Mouse (Mus musculus) frontal cortex, postnatal 36 days (tissue): ENCODE data around the gene Prl3b1.

Experiments
- DNase-seq, 2 experiments: peaks; one replicate each; pipeline ENCODE4 v3.0.0; 2022; ENCODE audit warnings: low spot score in 2 of 2

Prl3b1 gene

DNA sequence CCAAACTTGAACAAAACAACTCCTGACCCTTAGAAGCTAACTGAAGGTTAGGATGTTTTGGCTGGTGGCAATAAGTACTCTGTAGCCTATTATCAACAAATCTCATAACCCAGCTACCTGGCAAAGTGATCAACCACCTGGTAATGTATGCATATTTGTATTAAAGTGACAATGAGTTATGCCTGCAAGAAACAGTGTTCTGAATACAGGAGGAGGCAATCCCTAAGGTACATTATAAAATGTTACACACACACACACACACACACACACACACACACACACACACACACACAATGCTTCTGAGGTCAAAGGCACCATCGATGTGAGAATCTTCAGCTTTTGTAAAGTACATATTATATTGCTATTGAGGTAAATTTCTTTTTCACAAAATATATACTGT lies at the start of gene Prl3b1:
Gene Prl3b1, plus strand, starts transcription at position 301 of the 400 bp plus-strand sequence.
- no peak for DNase-seq

DNA sequence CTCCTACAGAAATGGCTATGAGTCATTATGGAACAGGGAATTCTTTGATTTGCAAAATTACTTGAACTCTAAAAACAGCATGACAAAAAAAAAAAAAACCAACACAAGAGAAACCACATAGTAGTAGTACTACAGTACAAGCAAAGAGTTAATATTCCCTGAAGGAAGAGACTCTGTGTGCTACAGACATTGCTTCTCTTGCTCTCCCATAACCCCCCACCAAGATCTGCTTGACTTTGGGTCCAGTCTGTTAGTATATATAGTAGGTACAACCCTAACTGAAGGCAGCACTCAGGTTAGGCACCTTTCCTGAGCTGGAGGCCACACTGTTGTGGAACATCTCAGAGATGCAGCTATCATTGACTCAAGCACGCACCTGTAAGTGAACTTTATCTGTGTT lies 45.3 kb upstream of the Prl3b1 start, which contains the start of gene Prl3c1:
Gene Prl3c1, plus strand, starts transcription at position 301 of the 400 bp plus-strand sequence.
- DNase-seq = no peak

DNA sequence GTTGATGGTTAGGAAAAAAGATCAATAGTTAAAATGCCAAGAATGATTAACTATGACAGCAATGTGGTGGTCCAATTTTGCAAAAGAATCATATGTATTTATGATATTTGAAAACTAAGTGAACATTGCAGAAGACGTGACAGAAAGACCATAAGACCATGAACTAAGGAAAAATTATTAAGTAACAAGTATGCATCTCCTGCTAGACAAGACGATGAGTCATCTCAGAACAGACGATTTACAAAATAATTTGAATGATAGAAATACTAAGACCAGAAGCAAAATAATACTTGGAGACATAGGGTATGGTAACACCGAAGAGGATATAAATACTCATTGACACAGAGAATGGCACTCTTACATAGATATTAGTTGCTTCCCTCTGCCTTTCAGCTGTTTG lies 17.5 kb downstream of the Prl3b1 start, which contains the start of gene Prl3a1:
Gene Prl3a1, plus strand, starts transcription at position 301 of the 400 bp plus-strand sequence.
- no peak for DNase-seq
